Mouse (Mus musculus): ENCODE data around the gene 4930502E18Rik. TPM values are rescaled to one million over a fixed set of nuclear protein-coding genes. Genes with fewer than 3 reads are reported as not detected.
"Not testable (repeated sequence)": the region's sequence is repeated elsewhere in the genome, so short reads cannot be mapped to it uniquely, and the experiment has no call there.

4930502E18Rik gene
- polyA plus RNA-seq (2014; fragmentation: Nextera tagmentation; extraction: Ambion mirVana) = 0.80 TPM in 1 of 2 replicates, not detected in the other

- no peaks in the 10 kb centered on the region for H3K4me1 ChIP-seq (ENCODE audit: control insufficient read depth, insufficient read depth, low read length)
- ATAC-seq (ENCODE audit: low read depth) = no peak
- H3K27me3 ChIP-seq (replicated peaks; ENCODE audit: control insufficient read depth, insufficient read depth, low read length) = no peaks in the 10 kb centered on the region
- no peak within 1 kb of the TSS for H3K9ac ChIP-seq (ENCODE audit: low read depth, low read length)
- H3K4me3 ChIP-seq (ENCODE audit: low read depth, low read length) = no peak within 1 kb of the TSS
- no peak for DNase-seq (ENCODE audit: low spot score)
- H3K27ac ChIP-seq (replicated peaks; ENCODE audit: low read depth, low read length) = no peak within 1 kb of the TSS
- H3K4me2 ChIP-seq (ENCODE audit: low read depth, low read length) = no peak within 1 kb of the TSS
- no peaks in the 10 kb centered on the region for H3K36me3 ChIP-seq (ENCODE audit: control insufficient read depth, insufficient read depth, low read length)
- no peaks in the 10 kb centered on the region for H3K9me3 ChIP-seq (ENCODE audit: control insufficient read depth, low read length)
- WGBS = 80% methylated on average over 11 of the region's 11 CpGs
Observed at GRCm38 (mm10) chrX:53724596-53724995, at the start of gene 4930502E18Rik. TSS of gene 4930502E18Rik (plus strand) at chrX:53724826.

GRCm38 (mm10) chrX:53676943-53677342, 47.7 kb upstream of the 4930502E18Rik start:
- H3K27ac ChIP-seq (replicated peaks; ENCODE audit: low read depth, low read length); ATAC-seq (ENCODE audit: low read depth); H3K27me3 ChIP-seq (replicated peaks; ENCODE audit: control insufficient read depth, insufficient read depth, low read length); H3K9me3 ChIP-seq (ENCODE audit: control insufficient read depth, low read length); H3K9ac ChIP-seq (ENCODE audit: low read depth, low read length); DNase-seq (ENCODE audit: low spot score); H3K4me2 ChIP-seq (ENCODE audit: low read depth, low read length); H3K4me1 ChIP-seq (ENCODE audit: control insufficient read depth, insufficient read depth, low read length); H3K4me3 ChIP-seq (ENCODE audit: low read depth, low read length); H3K36me3 ChIP-seq (ENCODE audit: control insufficient read depth, insufficient read depth, low read length): not testable (repeated sequence)
- 43% methylated on average over 2 of the region's 2 CpGs for WGBS

- not testable (repeated sequence) for H3K27me3 ChIP-seq (replicated peaks; ENCODE audit: control insufficient read depth, insufficient read depth, low read length); H3K27ac ChIP-seq (replicated peaks; ENCODE audit: low read depth, low read length); ATAC-seq (ENCODE audit: low read depth); DNase-seq (ENCODE audit: low spot score); H3K9ac ChIP-seq (ENCODE audit: low read depth, low read length); H3K9me3 ChIP-seq (ENCODE audit: control insufficient read depth, low read length); H3K4me1 ChIP-seq (ENCODE audit: control insufficient read depth, insufficient read depth, low read length); H3K4me3 ChIP-seq (ENCODE audit: low read depth, low read length); H3K4me2 ChIP-seq (ENCODE audit: low read depth, low read length); H3K36me3 ChIP-seq (ENCODE audit: control insufficient read depth, insufficient read depth, low read length)
- WGBS = 20% methylated on average over 1 of the region's 3 CpGs
Observed at GRCm38 (mm10) chrX:53682650-53683049, 42.0 kb upstream of the 4930502E18Rik start.

GRCm38 (mm10) chrX:53684676-53685075, 40.0 kb upstream of the 4930502E18Rik start:
- H3K4me3 ChIP-seq (ENCODE audit: low read depth, low read length); H3K4me1 ChIP-seq (ENCODE audit: control insufficient read depth, insufficient read depth, low read length); DNase-seq (ENCODE audit: low spot score); H3K27me3 ChIP-seq (replicated peaks; ENCODE audit: control insufficient read depth, insufficient read depth, low read length); H3K36me3 ChIP-seq (ENCODE audit: control insufficient read depth, insufficient read depth, low read length); H3K9me3 ChIP-seq (ENCODE audit: control insufficient read depth, low read length); ATAC-seq (ENCODE audit: low read depth); H3K27ac ChIP-seq (replicated peaks; ENCODE audit: low read depth, low read length); H3K9ac ChIP-seq (ENCODE audit: low read depth, low read length); H3K4me2 ChIP-seq (ENCODE audit: low read depth, low read length): not testable (repeated sequence)
- 70% methylated on average over 2 of the region's 4 CpGs for WGBS

- Histone ChIP-seq H3K4me3 (ENCODE audit: low read depth, low read length) (no peak overlapping the region), H3K4me1 (ENCODE audit: control insufficient read depth, insufficient read depth, low read length) (no peaks in the 10 kb centered on the region), H3K9ac (ENCODE audit: low read depth, low read length) (no peak overlapping the region), H3K27me3 (replicated peaks; ENCODE audit: control insufficient read depth, insufficient read depth, low read length) (no peaks in the 10 kb centered on the region), H3K4me2 (ENCODE audit: low read depth, low read length) (no peak overlapping the region), H3K36me3 (ENCODE audit: control insufficient read depth, insufficient read depth, low read length) (no peaks in the 10 kb centered on the region), H3K27ac (replicated peaks; ENCODE audit: low read depth, low read length) (no peak overlapping the region), H3K9me3 (ENCODE audit: control insufficient read depth, low read length) (no peaks in the 10 kb centered on the region)
- WGBS = 62% methylated on average over 2 of the region's 2 CpGs
- no peak for ATAC-seq (ENCODE audit: low read depth)
- DNase-seq (ENCODE audit: low spot score) = no peak
Observed at GRCm38 (mm10) chrX:53692065-53692464, 32.6 kb upstream of the 4930502E18Rik start.

GRCm38 (mm10) chrX:53693141-53693540, 31.5 kb upstream of the 4930502E18Rik start:
- no peak for DNase-seq (ENCODE audit: low spot score)
- no peak overlapping the region for H3K4me3 ChIP-seq (ENCODE audit: low read depth, low read length)

GRCm38 (mm10) chrX:53694008-53694777, 30.4 kb upstream of the 4930502E18Rik start:
- Histone ChIP-seq H3K4me3 (ENCODE audit: low read depth, low read length) (no peak overlapping the region), H3K27me3 (replicated peaks; ENCODE audit: control insufficient read depth, insufficient read depth, low read length) (no peaks in the 10 kb centered on the region), H3K36me3 (ENCODE audit: control insufficient read depth, insufficient read depth, low read length) (no peaks in the 10 kb centered on the region), H3K27ac (replicated peaks; ENCODE audit: low read depth, low read length) (no peak overlapping the region), H3K9me3 (ENCODE audit: control insufficient read depth, low read length) (no peaks in the 10 kb centered on the region), H3K4me2 (ENCODE audit: low read depth, low read length) (no peak overlapping the region), H3K9ac (ENCODE audit: low read depth, low read length) (no peak overlapping the region), H3K4me1 (ENCODE audit: control insufficient read depth, insufficient read depth, low read length) (no peaks in the 10 kb centered on the region)
- 80% methylated on average over 9 of the region's 9 CpGs for WGBS
- no peak for ATAC-seq (ENCODE audit: low read depth)
- no peak for DNase-seq (ENCODE audit: low spot score)

More at GRCm38 (mm10) chrX:53693141-53693540, 31.5 kb upstream of the 4930502E18Rik start:
- Histone ChIP-seq H3K4me2 (ENCODE audit: low read depth, low read length) (no peak overlapping the region), H3K4me1 (ENCODE audit: control insufficient read depth, insufficient read depth, low read length) (no peaks in the 10 kb centered on the region), H3K27ac (replicated peaks; ENCODE audit: low read depth, low read length) (no peak overlapping the region), H3K9ac (ENCODE audit: low read depth, low read length) (no peak overlapping the region), H3K27me3 (replicated peaks; ENCODE audit: control insufficient read depth, insufficient read depth, low read length) (no peaks in the 10 kb centered on the region), H3K9me3 (ENCODE audit: control insufficient read depth, low read length) (no peaks in the 10 kb centered on the region), H3K36me3 (ENCODE audit: control insufficient read depth, insufficient read depth, low read length) (no peaks in the 10 kb centered on the region)
- 61% methylated on average over 2 of the region's 2 CpGs for WGBS
- no peak for ATAC-seq (ENCODE audit: low read depth)

- H3K4me1 ChIP-seq (ENCODE audit: control insufficient read depth, insufficient read depth, low read length) = no peaks in the 10 kb centered on the region
- H3K9ac ChIP-seq (ENCODE audit: low read depth, low read length) = no peak overlapping the region
- no peaks in the 10 kb centered on the region for H3K9me3 ChIP-seq (ENCODE audit: control insufficient read depth, low read length)
- H3K36me3 ChIP-seq (ENCODE audit: control insufficient read depth, insufficient read depth, low read length) = no peaks in the 10 kb centered on the region
- ATAC-seq (ENCODE audit: low read depth) (no peak), DNase-seq (ENCODE audit: low spot score) (no peak)
- H3K27ac ChIP-seq (replicated peaks; ENCODE audit: low read depth, low read length) = no peak overlapping the region
- WGBS = 98% methylated on average over 2 of the region's 2 CpGs
- no peak overlapping the region for H3K4me3 ChIP-seq (ENCODE audit: low read depth, low read length)
- H3K27me3 ChIP-seq (replicated peaks; ENCODE audit: control insufficient read depth, insufficient read depth, low read length) = no peaks in the 10 kb centered on the region
- no peak overlapping the region for H3K4me2 ChIP-seq (ENCODE audit: low read depth, low read length)
Observed at GRCm38 (mm10) chrX:53699225-53699624, 25.4 kb upstream of the 4930502E18Rik start.

- Histone ChIP-seq H3K9me3 (ENCODE audit: control insufficient read depth, low read length) (no peaks in the 10 kb centered on the region), H3K36me3 (ENCODE audit: control insufficient read depth, insufficient read depth, low read length) (no peaks in the 10 kb centered on the region), H3K4me3 (ENCODE audit: low read depth, low read length) (no peak overlapping the region), H3K4me2 (ENCODE audit: low read depth, low read length) (no peak overlapping the region), H3K27ac (replicated peaks; ENCODE audit: low read depth, low read length) (no peak overlapping the region), H3K9ac (ENCODE audit: low read depth, low read length) (no peak overlapping the region), H3K4me1 (ENCODE audit: control insufficient read depth, insufficient read depth, low read length) (no peaks in the 10 kb centered on the region), H3K27me3 (replicated peaks; ENCODE audit: control insufficient read depth, insufficient read depth, low read length) (no peaks in the 10 kb centered on the region)
- no peak for DNase-seq (ENCODE audit: low spot score)
- 69% methylated on average over 3 of the region's 3 CpGs for WGBS
- no peak for ATAC-seq (ENCODE audit: low read depth)
Observed at GRCm38 (mm10) chrX:53702673-53703072, 22.0 kb upstream of the 4930502E18Rik start.
